Mouse (Mus musculus) thymus, postnatal 0 days (tissue): Measurements from ENCODE around the gene Cox8a. TPM values are rescaled to one million over a fixed set of nuclear protein-coding genes. Genes with fewer than 3 reads are reported as not detected.
A peak's percentile ranks its signal among the peaks of the same experiment; 100 is the strongest.

Experiments used
- DNase-seq: peaks from one replicate; pipeline ENCODE4 v3.0.0-alpha.2; 2015; ENCODE audit warnings: low spot score
- polyA plus RNA-seq: library from polyadenylated mRNA; unstranded; fragments of >200 nt; fragmentation: Nextera tagmentation; extraction: Ambion mirVana; gene quantifications from 2 replicates; pipeline ENCODE4 v1.2.1, GENCODE M21; 2015

Gene Cox8a
- polyA plus RNA-seq, 1 experiment from 2014 or later, result 1,177 TPM

DNA sequence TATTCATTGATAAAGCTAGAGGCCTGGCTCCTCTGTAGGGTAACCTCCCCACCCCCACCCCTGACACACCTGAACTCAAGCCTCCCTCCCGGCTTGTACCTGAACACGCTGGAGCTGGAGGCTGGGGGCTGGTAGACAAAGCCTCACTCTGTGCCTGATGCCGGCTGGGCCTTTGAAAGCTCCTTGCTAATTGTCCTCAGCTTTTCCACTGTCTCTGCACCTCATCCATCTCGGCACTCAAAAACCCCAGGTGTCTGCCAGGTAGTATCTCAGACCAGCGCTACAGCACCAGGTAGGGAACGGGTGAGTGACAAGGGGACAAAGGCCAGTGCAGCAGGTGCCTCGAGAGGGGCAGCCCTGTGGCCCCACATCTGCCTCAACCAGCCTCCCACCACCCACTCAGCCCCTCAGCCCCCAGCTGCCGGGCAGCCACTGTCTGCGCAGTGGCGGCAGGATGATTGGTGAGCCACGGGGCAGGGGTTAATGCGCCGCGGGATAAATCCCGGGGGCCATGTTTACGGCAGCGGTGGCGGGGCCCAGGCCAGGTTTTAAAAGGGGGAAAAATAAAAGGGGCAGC lies 31.6 kb downstream of the Cox8a start:
- DNase-seq, result no peak

- no peak for DNase-seq
These were observed 32.4 kb downstream of the Cox8a start for GRCm38 (mm10) chr19:7185059-7185458.

GRCm38 (mm10) chr19:7183419-7183818 lies 34.0 kb downstream of the Cox8a start:
- DNase-seq, result no peak

- no peak for DNase-seq
These were observed 35.0 kb downstream of the Cox8a start for GRCm38 (mm10) chr19:7182273-7182949.

GRCm38 (mm10) chr19:7181496-7181895 lies 35.9 kb downstream of the Cox8a start:
- no peak for DNase-seq

GRCm38 (mm10) chr19:7180756-7181405 lies 36.5 kb downstream of the Cox8a start:
- DNase-seq, result no peak

- DNase-seq, result no peak
These were observed 38.5 kb downstream of the Cox8a start for GRCm38 (mm10) chr19:7178841-7179452.

- DNase-seq, result no peak
These were observed 39.5 kb downstream of the Cox8a start for GRCm38 (mm10) chr19:7177804-7178511.

DNA sequence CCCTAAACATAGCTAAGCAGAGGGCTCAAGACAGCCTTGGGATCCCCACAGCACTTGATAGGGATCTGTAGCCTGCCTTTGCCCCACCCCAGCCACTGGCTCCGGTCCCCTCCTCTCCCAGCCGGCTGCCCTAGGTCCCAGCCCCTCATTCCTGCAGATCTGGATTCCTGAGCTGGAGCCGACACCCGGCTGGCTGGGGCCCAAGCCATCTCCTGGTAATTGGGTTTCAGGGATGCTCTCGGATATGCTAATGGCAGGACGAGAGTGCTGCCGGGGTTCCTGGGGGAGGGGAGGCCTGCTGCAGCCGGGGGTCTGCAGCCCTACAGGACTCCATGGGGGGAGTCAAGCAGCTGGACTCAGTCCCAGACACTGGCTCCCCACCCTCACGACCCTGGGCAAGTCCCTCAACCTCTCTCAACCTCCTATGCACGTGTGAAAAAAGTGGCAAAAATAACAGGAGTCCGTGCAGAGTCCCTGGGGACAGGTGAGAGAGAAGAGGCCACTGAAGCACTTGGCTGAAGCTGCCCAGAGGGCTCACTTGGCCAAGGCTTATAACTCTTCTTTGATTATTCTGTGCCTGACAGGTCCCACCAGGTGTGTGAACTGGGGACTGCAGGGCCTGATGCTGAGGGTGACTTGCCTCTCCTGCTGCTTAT lies 41.2 kb downstream of the Cox8a start:
- no peak for DNase-seq

DNA sequence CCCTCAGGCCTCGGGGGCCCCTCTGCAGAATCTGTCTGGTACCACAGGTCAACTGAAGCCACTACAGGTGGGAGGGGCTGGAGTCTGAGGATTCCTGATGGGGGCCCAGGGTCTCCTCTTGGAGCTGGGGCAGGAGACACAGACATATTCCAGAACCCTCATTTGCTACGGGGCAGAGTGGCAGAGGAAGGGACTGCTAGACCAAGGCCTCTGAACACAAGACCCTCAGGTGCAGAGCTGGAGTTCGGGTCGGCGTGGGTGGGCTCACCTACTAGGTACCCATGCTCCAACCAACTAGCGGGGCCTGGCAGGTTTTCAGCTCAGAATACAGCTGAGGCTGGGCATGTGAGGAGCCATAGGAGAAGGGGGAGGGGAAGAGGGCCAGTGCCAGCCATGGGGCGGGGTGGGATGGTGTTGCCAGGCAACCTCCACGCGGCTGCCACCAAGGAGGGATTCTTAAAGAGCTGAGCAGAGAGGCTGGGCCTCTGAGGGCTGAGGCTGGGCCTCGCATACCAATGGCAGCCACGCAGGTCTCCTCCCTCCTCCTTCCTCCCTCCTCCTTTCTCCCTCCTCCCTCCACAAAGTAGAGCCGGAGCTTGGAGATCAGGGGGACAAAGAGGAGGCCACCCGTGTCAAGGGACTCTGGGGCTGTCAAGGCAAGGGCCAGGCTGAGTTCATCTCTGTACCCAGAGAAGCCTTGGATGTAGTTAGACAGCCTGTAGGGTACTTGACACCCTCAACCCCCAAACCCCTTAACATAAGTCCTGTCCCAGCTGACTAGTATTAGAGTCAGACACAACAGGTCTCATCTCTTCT lies 45.2 kb downstream of the Cox8a start:
- no peak for DNase-seq

DNA sequence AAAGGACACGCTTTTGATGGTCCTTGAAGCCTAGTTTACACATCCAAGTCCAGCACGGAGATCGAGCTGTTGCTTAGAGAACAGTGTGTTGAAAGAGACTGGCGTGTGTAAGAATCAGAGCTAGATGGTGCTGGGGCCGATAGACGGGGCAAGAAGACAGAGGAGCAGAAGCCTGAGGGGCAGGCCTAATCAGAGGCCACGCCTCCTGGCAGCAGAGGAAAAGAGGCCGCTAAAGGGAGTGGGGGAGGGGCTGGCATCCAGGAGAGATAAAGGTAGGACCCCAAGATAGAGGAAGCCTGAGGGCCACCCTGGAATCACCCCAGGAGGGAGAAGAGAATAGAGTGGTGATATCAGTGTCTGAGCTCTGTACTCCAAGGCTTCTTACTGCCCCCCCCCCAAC lies 46.0 kb downstream of the Cox8a start:
- no peak for DNase-seq

DNA sequence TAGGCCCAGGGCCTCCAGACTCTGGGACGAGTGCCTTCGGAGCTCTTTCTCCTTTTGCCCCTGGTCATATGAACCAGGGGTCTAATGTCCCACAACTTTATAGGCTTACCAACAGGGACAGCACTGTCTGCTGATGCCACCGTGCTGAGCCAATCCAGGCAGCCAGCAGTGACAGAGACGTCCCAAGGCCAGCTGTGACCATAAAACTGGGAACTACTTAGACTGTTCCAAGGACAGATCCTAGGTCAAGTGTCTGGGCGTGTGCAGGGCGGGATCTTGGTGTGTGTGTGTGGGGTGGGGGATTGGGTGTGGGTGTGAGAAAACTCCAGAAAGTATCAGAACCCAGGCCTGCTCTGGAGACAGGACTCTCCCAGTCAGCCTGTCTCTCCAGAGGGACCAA lies 46.5 kb downstream of the Cox8a start:
- DNase-seq, result no peak

- DNase-seq, result no peak
These were observed 49.0 kb downstream of the Cox8a start for GRCm38 (mm10) chr19:7168423-7168822.

DNA sequence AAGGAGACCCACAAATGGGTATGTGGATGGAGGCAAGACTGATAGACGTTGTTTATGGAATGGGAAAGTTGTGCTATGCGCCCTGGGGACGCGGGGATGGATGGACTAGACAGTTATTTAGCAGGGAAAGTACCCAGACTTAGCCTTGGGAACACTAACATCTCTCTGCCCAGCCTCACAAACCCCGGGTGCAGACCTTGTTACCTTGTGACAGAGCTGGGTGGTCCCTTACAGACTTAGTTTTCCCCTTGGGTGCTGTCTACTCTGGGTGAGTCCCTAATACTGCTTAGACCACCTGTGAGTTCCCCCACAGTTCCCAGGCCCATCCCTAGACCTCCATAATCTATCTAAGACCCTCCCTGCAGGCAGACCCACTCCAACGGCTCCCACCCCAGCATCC lies 50.6 kb downstream of the Cox8a start:
- DNase-seq, result no peak

- no peak for DNase-seq
These were observed 51.2 kb downstream of the Cox8a start for GRCm38 (mm10) chr19:7166200-7166711.

GRCm38 (mm10) chr19:7165509-7166199 lies 51.8 kb downstream of the Cox8a start:
- DNase-seq, result peak; percentile 22
